Mouse (Mus musculus) gastrocnemius, adult 2 months (tissue): ENCODE data around the gene Pitpnm3. TPM values are rescaled to one million over a fixed set of nuclear protein-coding genes. Genes with fewer than 3 reads are reported as not detected.

ENCODE experiments used
- DNase-seq: peaks from one replicate; pipeline ENCODE4 v3.0.0; 2022
- H3K27ac ChIP-seq: fragments of 200-600 bp; 2 replicates; pipeline ENCODE4 v1.8.1; 2022; ENCODE audit warnings: mild to moderate bottlenecking
- H3K4me3 ChIP-seq: fragments of 200-600 bp; 2 replicates; pipeline ENCODE4 v1.8.1; 2022; ENCODE audit warnings: mild to moderate bottlenecking, moderate library complexity
- CTCF ChIP-seq: fragments of 200-600 bp; IDR thresholded peaks from 2 replicates; pipeline ENCODE4 v1.8.1; 2022; ENCODE audit warnings: antibody characterized with exemption, mild to moderate bottlenecking, moderate library complexity
- intact Hi-C: fragments of 180-260 bp; cut with DNase I; formaldehyde crosslinking; loops from one replicate; pipeline ENCODE4 v1.15.1; 2025
- total RNA-seq, 2 experiments: library from RNA; stranded (reverse); gene quantifications; 2 replicates each; pipeline ENCODE4 v1.2.3; 2021

The Pitpnm3 gene
- total RNA-seq, 2 experiments from 2014 or later: 1.7 to 2.2 TPM

- no peak for DNase-seq
- H3K4me3 ChIP-seq: no peak overlapping the region
- H3K27ac ChIP-seq: no peak overlapping the region
- TF ChIP-seq CTCF: no peak
- intact Hi-C loops: no loop called here
These were observed 19.8 kb upstream of the Pitpnm3 start for GRCm38 (mm10) chr11:72155186-72155980.

- intact Hi-C loops: no loop called here
- no peak overlapping the region for H3K27ac ChIP-seq
- no peak overlapping the region for H3K4me3 ChIP-seq
- TF ChIP-seq CTCF: no peak
- DNase-seq: no peak
These were observed 17.7 kb upstream of the Pitpnm3 start for GRCm38 (mm10) chr11:72153122-72153862.

GRCm38 (mm10) chr11:72151120-72151519 lies 15.5 kb upstream of the Pitpnm3 start:
- no peak for TF ChIP-seq CTCF
- DNase-seq: no peak
- intact Hi-C loops: no loop called here
- H3K27ac ChIP-seq: no peak overlapping the region
- no peak overlapping the region for H3K4me3 ChIP-seq

GRCm38 (mm10) chr11:72147910-72148309 lies 12.3 kb upstream of the Pitpnm3 start:
- TF ChIP-seq CTCF: no peak
- DNase-seq: no peak
- intact Hi-C loops: no loop called here
- Histone ChIP-seq H3K27ac (no peak overlapping the region), H3K4me3 (no peak overlapping the region)

GRCm38 (mm10) chr11:72145877-72146248 lies 10.3 kb upstream of the Pitpnm3 start:
- intact Hi-C loops: loop anchor here (2.0 kb wide), 1 partner anchor 93 kb away; no protein-coding TSS in a partner anchor
- Histone ChIP-seq H3K4me3 (no peak overlapping the region), H3K27ac (no peak overlapping the region)
- no peak for DNase-seq
- no peak for TF ChIP-seq CTCF

GRCm38 (mm10) chr11:72145182-72145876 lies 9.8 kb upstream of the Pitpnm3 start:
- intact Hi-C loops: loop anchor here (2.0 kb wide), 1 partner anchor 93 kb away; no protein-coding TSS in a partner anchor

GRCm38 (mm10) chr11:72142889-72143288 lies 7.3 kb upstream of the Pitpnm3 start:
- no peak overlapping the region for H3K27ac ChIP-seq
- H3K4me3 ChIP-seq: no peak overlapping the region
- DNase-seq: peak; percentile 32
- intact Hi-C loops: no loop called here
- no peak for TF ChIP-seq CTCF

More at GRCm38 (mm10) chr11:72145182-72145876, 9.8 kb upstream of the Pitpnm3 start:
- Histone ChIP-seq H3K4me3 (no peak overlapping the region), H3K27ac (no peak overlapping the region)
- DNase-seq: peak; percentile 79
- TF ChIP-seq CTCF: peak; percentile 85

GRCm38 (mm10) chr11:72140198-72140597 lies 4.6 kb upstream of the Pitpnm3 start:
- Histone ChIP-seq H3K27ac (no peak overlapping the region), H3K4me3 (no peak overlapping the region)
- intact Hi-C loops: no loop called here
- TF ChIP-seq CTCF: no peak
- DNase-seq: no peak

- Histone ChIP-seq H3K4me3 (peak overlapping the region; percentile 78), H3K27ac (peak overlapping the region; percentile 76)
- TF ChIP-seq CTCF: no peak
- DNase-seq: no peak
- intact Hi-C loops: loop anchor here (2.0 kb wide), 1 partner anchor 70 kb away; the partner anchor contains the start of genes 4933427D14Rik, Gm43951 and Txndc17
These were observed 829 bp upstream of the Pitpnm3 start for GRCm38 (mm10) chr11:72136231-72136982.

- no peak for DNase-seq
- TF ChIP-seq CTCF: no peak
- intact Hi-C loops: no loop called here
- Histone ChIP-seq H3K4me3 (peak overlapping the region; percentile 78), H3K27ac (peak overlapping the region; percentile 88)
These were observed 819 bp downstream of the Pitpnm3 start for GRCm38 (mm10) chr11:72134536-72135382.

GRCm38 (mm10) chr11:72133075-72133474 lies 2.5 kb downstream of the Pitpnm3 start:
- Histone ChIP-seq H3K4me3 (peak overlapping the region; percentile 27; the same call in 1 of the 2 replicates), H3K27ac (peak overlapping the region; percentile 88)
- intact Hi-C loops: no loop called here
- TF ChIP-seq CTCF: no peak
- DNase-seq: peak; percentile 72
